Mouse (Mus musculus) forebrain, embryonic 14.5 days (tissue): ENCODE measurements around the gene Xpot. TPM values are rescaled to one million over a fixed set of nuclear protein-coding genes. Genes with fewer than 3 reads are reported as not detected.

Source experiments
- ATAC-seq: fragments of 200-750 bp; cut with Nextera tagmentation; 2 replicates; pipeline ENCODE4 v1.8.0; 2017; ENCODE audit warnings: mild to moderate bottlenecking, moderate library complexity
- DNase-seq: peaks from one replicate; pipeline ENCODE4 v3.0.0-alpha.2; 2015; ENCODE audit warnings: low spot score
- H3K27ac ChIP-seq: fragments of 300-500 bp; sonication (generic); 2 replicates; pipeline ENCODE4 v1.5.1; 2014; ENCODE audit warnings: low read depth, mild to moderate bottlenecking, control low read depth, low read length, moderate library complexity
- H3K27me3 ChIP-seq: fragments of 300-500 bp; sonication (generic); replicated peaks from 2 replicates; pipeline ENCODE4 v1.6.1; 2014; ENCODE audit warnings: low read length, control low read depth, mixed read lengths; ENCODE audit not compliant: control insufficient read depth, insufficient read depth
- H3K36me3 ChIP-seq: fragments of 300-500 bp; sonication (generic); 2 replicates; pipeline ENCODE4 v1.6.1; 2014; ENCODE audit warnings: low read length, control low read depth; ENCODE audit not compliant: control insufficient read depth, insufficient read depth
- H3K4me1 ChIP-seq: fragments of 300-500 bp; sonication (generic); 2 replicates; pipeline ENCODE4 v1.6.1; 2014; ENCODE audit warnings: antibody characterized with exemption, low read length, control low read depth; ENCODE audit not compliant: control insufficient read depth, insufficient read depth
- H3K4me2 ChIP-seq: fragments of 300-500 bp; sonication (generic); 2 replicates; pipeline ENCODE4 v1.6.1; 2014; ENCODE audit warnings: mild to moderate bottlenecking, control low read depth, low read length
- H3K4me3 ChIP-seq: fragments of 300-500 bp; sonication (generic); 2 replicates; pipeline ENCODE4 v1.5.1; 2014; ENCODE audit warnings: low read depth, low read length, control low read depth
- H3K9ac ChIP-seq: fragments of 300-500 bp; sonication (generic); 2 replicates; pipeline ENCODE4 v1.6.1; 2014; ENCODE audit warnings: mild to moderate bottlenecking, low read length, control low read depth, moderate library complexity
- H3K9me3 ChIP-seq: fragments of 300-500 bp; sonication (generic); replicated peaks from 2 replicates; pipeline ENCODE4 v1.6.1; 2016; ENCODE audit warnings: low read length, control low read depth, mixed read lengths; ENCODE audit not compliant: control insufficient read depth
- WGBS: fragments of 180-500 bp; shearing (Covaris S2); extraction: QIAGEN DNeasy Blood & Tissue Kit; methylation state at CpG from one replicate; pipeline ENCODE4 v1.1.7; 2014; 5-methylcytosine and 5-hydroxymethylcytosine counted together
- microRNA-seq: library from miRNA; unstranded; fragments of <30 nt; microRNA quantifications from one replicate; pipeline ENCODE4, GENCODE M21; 2016
- polyA plus RNA-seq: library from polyadenylated mRNA; unstranded; fragments of >200 nt; fragmentation: Nextera tagmentation; extraction: Ambion mirVana; gene quantifications from 2 replicates; pipeline ENCODE4 v1.2.1, GENCODE M21; 2014

Xpot gene
- polyA plus RNA-seq, 1 experiment from 2014 or later = 29.5 TPM

- Histone ChIP-seq H3K4me3 (no peak overlapping the region), H3K27ac (no peak overlapping the region), H3K9ac (no peak overlapping the region), H3K9me3 (no peaks in the 10 kb centered on the region), H3K4me2 (no peak overlapping the region), H3K36me3 (peaks cover 90% of the 10 kb centered on the region), H3K27me3 (no peaks in the 10 kb centered on the region), H3K4me1 (no peaks in the 10 kb centered on the region)
- 79% methylated on average over 6 of the region's 6 CpGs for WGBS
- DNase-seq (no peak), ATAC-seq (no peak)
These were observed 69.9 kb downstream of the Xpot start for GRCm38 (mm10) chr10:121556263-121556662.

- Histone ChIP-seq H3K4me1 (no peaks in the 10 kb centered on the region), H3K9me3 (no peaks in the 10 kb centered on the region), H3K36me3 (peaks cover 72% of the 10 kb centered on the region), H3K27ac (no peak overlapping the region), H3K27me3 (no peaks in the 10 kb centered on the region), H3K4me2 (no peak overlapping the region), H3K9ac (no peak overlapping the region), H3K4me3 (no peak overlapping the region)
- no peak for DNase-seq
- 89% methylated on average over 9 of the region's 9 CpGs for WGBS
- ATAC-seq = no peak
These were observed 75.8 kb downstream of the Xpot start for GRCm38 (mm10) chr10:121550334-121550733.

- Histone ChIP-seq H3K27me3 (no peaks in the 10 kb centered on the region), H3K36me3 (peaks cover 70% of the 10 kb centered on the region), H3K9me3 (no peaks in the 10 kb centered on the region), H3K9ac (no peak overlapping the region), H3K4me3 (no peak overlapping the region), H3K27ac (no peak overlapping the region), H3K4me1 (no peaks in the 10 kb centered on the region), H3K4me2 (no peak overlapping the region)
- DNase-seq (no peak), ATAC-seq (no peak)
- WGBS = 90% methylated on average over 5 of the region's 5 CpGs
These were observed 76.5 kb downstream of the Xpot start for GRCm38 (mm10) chr10:121549670-121550069.

GRCm38 (mm10) chr10:121547162-121547561, 79.0 kb downstream of the Xpot start:
- no peak overlapping the region for H3K9ac ChIP-seq
- H3K4me2 ChIP-seq = no peak overlapping the region
- no peak overlapping the region for H3K4me3 ChIP-seq
- DNase-seq (no peak), ATAC-seq (no peak)
- H3K9me3 ChIP-seq = no peaks in the 10 kb centered on the region
- H3K36me3 ChIP-seq = peaks cover 46% of the 10 kb centered on the region
- WGBS = 82% methylated on average over 6 of the region's 6 CpGs
- no peaks in the 10 kb centered on the region for H3K27me3 ChIP-seq
- H3K4me1 ChIP-seq = no peaks in the 10 kb centered on the region
- no peak overlapping the region for H3K27ac ChIP-seq

GRCm38 (mm10) chr10:121543577-121543976, 82.6 kb downstream of the Xpot start:
- no peaks in the 10 kb centered on the region for H3K27me3 ChIP-seq
- no peak overlapping the region for H3K4me3 ChIP-seq
- H3K4me2 ChIP-seq = no peak overlapping the region
- WGBS = 95% methylated on average over 6 of the region's 6 CpGs
- ATAC-seq (no peak), DNase-seq (no peak)
- H3K4me1 ChIP-seq = no peaks in the 10 kb centered on the region
- peaks cover 18% of the 10 kb centered on the region; the same call in 1 of the 2 replicates for H3K36me3 ChIP-seq
- H3K27ac ChIP-seq = no peak overlapping the region
- H3K9ac ChIP-seq = no peak overlapping the region
- H3K9me3 ChIP-seq = no peaks in the 10 kb centered on the region

- H3K4me1 ChIP-seq = no peaks in the 10 kb centered on the region
- H3K36me3 ChIP-seq = peaks cover 16% of the 10 kb centered on the region; the same call in 1 of the 2 replicates
- WGBS = 96% methylated on average over 3 of the region's 3 CpGs
- H3K9me3 ChIP-seq = no peaks in the 10 kb centered on the region
- H3K27me3 ChIP-seq = no peaks in the 10 kb centered on the region
- H3K9ac ChIP-seq = no peak overlapping the region
- H3K4me3 ChIP-seq = no peak overlapping the region
- H3K27ac ChIP-seq = no peak overlapping the region
- DNase-seq = no peak
- H3K4me2 ChIP-seq = no peak overlapping the region
- no peak for ATAC-seq
These were observed 84.0 kb downstream of the Xpot start for GRCm38 (mm10) chr10:121542156-121542555.

Small RNA genes lying within 50 kb of the gene (microRNA-seq; reads per million reads assigned to microRNA genes)
- not detected for gene Gm24330

Other genes starting within 250 kb of the Xpot start
- gene Rassf3, start 150.0 kb downstream of the Xpot start, polyA plus RNA-seq = 4.4 and 4.7 TPM in 2 replicates
- 34.7 and 38.3 TPM in 2 replicates for gene Tbk1, start 39.5 kb downstream of the Xpot start, polyA plus RNA-seq
- 0.18 and 0.26 TPM in 2 replicates for gene D930020B18Rik, start 15.3 kb upstream of the Xpot start, polyA plus RNA-seq
- 2.0 and 2.5 TPM in 2 replicates for gene BC048403, start 113.6 kb upstream of the Xpot start, polyA plus RNA-seq